Mouse (Mus musculus) stomach, postnatal 0 days (tissue): ENCODE data around the gene Ipo7.

Experiments
- CTCF ChIP-seq: IDR thresholded peaks from 2 replicates; pipeline ENCODE4 v1.5.1; 2016; ENCODE audit warnings: antibody characterized with exemption, low read depth, mild to moderate bottlenecking, moderate library complexity
- EP300 ChIP-seq: optimal IDR thresholded peaks from 2 replicates; pipeline ENCODE3; 2016; ENCODE audit warnings: antibody characterized with exemption

- TF ChIP-seq CTCF (no peak), EP300 (no peak)
Measured at GRCm38 (mm10) chr7:110026594-110026993, 8.5 kb downstream of the Ipo7 start.
